Mouse (Mus musculus) left cerebral cortex, adult 11 months (tissue): ENCODE measurements at regions not wholly inside any gene's neighbourhood (a gene's known extent, or its start where the extent isn't known, plus 50 kb on each side); places are given as distances from the start of the nearest gene placed in this dataset.

Experiments
- DNase-seq: peaks from one replicate; pipeline ENCODE4 v3.0.0; 2022; ENCODE audit warnings: low spot score

- DNase-seq, result no peak
Measured at GRCm38 (mm10) chr2:139114523-139114922, 379.2 kb upstream of the Sptlc3 start.

DNA sequence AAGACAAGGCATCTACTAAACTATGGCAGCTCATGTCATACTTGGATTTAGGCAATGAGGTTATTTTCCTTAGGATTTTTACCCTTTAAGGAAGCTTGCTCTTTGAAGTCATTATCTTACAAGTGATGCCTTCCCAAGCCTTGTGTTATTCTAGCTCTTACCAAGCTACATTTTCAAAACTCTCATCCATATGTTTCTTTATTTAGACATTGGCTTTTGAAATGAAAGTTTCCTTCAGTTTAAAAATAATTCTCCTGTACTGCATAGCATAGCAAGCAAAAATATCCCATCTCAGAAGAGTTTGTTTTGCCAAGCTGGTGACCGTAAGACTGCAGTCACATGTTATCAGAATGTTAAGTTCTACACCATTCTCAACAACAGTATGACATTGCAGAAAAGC, 372.8 kb upstream of the Sptlc3 start:
- DNase-seq, result no peak

GRCm38 (mm10) chr2:139132121-139132520, 361.6 kb upstream of the Sptlc3 start:
- DNase-seq, result no peak

GRCm38 (mm10) chr2:139147004-139147403, 346.7 kb upstream of the Sptlc3 start:
- no peak for DNase-seq

GRCm38 (mm10) chr2:139179641-139180040, 314.1 kb upstream of the Sptlc3 start:
- no peak for DNase-seq

DNA sequence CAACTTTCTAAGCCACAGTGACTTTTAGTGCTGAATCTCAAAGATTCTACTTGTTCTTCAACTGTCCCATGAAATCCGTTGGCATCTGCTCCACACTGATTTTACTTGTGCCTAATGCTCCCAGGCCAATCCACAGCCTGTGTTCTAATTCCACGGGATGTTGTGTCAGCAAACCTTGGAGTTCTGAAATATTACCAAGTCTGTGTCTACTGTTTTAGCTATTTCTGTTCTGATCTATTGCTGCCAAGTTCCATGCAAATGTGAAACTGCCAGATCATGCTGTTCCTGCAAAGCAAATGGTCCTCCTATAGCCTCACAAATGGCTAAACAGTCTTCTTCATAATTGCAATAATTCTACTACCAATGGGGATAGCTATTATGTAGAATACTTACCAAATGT, 295.4 kb upstream of the Sptlc3 start:
- peak; percentile 7 for DNase-seq

- no peak for DNase-seq
Measured at GRCm38 (mm10) chr2:139207649-139208048, 286.1 kb upstream of the Sptlc3 start.

GRCm38 (mm10) chr2:139220757-139221400, 272.8 kb upstream of the Sptlc3 start:
- peak; percentile 12 for DNase-seq

- no peak for DNase-seq
Measured at GRCm38 (mm10) chr2:139230453-139230852, 263.3 kb upstream of the Sptlc3 start.

DNA sequence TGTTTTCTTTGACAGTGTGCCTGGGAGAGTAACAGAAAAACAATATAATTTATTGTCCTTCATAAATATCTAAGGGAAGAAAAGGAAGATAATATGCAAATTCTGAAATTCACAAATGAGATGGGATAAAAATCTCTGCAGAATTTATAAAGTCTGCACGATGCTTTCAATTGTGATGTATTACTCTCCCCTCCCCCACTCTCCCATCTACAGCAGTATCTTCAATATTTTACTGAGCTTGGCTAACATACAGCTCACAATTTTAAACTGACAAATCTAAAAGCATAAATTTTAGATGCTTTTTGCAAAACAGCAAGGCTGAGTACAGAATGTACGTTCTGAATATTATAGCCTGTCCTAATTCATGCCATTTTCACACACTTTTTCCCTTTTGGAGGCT, 243.6 kb upstream of the Sptlc3 start:
- DNase-seq, result no peak

GRCm38 (mm10) chr2:139267119-139267518, 226.6 kb upstream of the Sptlc3 start:
- DNase-seq, result no peak

DNA sequence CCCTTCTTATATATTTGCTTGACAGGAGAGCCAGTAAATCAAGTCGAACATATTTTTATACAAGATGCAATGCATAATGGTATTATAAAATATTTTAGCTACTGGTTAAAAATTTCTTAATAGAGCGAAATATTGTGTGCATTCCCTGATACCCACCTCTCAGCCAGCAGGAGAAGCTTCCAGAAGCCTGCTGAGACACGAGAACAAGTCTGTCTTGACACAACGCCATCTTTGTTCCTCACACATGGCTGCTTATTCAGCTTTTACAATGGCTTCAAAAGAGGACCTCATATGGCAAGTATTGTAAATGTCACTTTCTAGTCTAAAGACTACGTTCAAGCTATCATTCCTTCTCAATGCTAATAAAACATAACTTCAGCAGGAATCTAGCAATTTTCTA, 217.1 kb upstream of the Sptlc3 start:
- no peak for DNase-seq

GRCm38 (mm10) chr2:139277571-139277970, 216.1 kb upstream of the Sptlc3 start:
- DNase-seq, result no peak

- DNase-seq, result no peak
Measured at GRCm38 (mm10) chr2:139281056-139281455, 212.7 kb upstream of the Sptlc3 start.

DNA sequence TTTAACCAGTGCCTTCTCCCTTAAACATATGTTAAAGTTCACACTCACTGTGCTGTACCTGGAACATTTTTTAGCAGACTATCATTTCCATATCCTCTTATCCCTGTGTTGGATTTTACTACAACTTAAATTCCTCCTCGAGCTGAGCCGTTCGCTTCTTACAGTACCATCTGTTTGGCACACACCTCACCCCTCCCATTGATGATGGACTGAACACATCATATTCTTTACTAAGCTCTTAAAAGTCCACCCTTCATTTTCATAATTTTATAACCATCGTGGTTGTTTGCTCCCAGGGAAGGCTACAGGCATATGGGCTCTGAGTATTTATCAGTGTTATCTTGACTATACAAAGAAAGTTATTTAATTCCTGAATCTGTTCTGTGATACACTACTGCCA, 209.4 kb upstream of the Sptlc3 start:
- no peak for DNase-seq

DNA sequence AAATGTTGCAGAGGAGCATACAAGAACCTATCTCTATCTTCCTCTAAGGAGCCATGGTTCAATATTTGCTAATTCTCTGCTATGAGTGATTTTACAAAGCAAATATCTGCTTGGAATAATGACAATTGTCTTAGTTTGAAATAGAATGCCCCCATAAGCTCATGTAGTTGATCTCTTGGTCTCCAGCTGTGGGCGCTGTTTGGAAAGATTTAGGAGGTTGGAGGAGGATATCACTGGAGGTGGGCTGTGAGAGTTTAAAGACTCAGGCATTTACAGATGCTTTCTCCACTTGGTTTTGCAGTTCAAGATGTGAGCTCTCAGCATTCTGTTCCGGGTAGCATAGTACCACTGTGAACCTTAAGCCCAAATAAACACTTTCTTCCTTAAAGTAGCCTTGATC, 207.3 kb upstream of the Sptlc3 start:
- no peak for DNase-seq

DNA sequence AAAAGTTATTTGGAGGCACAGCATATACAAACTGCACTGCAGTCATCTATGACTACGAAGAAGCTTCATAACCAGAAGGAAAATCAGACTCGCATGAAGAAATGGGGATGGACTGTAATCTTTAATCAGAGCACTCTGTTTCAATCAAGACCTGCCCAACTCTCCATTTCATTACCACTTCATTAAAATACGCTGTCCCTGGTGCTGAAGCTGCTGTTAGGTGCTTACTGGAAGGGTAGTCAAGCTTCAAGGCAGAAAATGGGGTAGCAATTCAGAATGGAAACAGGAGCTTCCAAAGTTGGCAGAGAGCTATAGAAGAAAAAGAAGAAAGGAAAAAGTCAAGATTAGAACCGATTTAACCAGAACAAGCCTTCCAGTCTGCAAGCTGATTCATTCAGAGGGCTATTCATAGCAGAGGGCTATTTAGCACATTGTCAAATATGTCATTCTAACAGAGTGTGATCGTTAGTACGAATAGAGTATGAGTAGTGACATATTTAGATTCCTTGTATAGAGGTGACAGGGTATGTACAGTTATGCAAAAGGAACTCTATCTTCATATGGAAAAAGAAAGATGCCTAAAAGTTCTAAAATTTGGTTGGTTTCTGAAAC, 195.1 kb upstream of the Sptlc3 start:
- DNase-seq, result no peak

DNA sequence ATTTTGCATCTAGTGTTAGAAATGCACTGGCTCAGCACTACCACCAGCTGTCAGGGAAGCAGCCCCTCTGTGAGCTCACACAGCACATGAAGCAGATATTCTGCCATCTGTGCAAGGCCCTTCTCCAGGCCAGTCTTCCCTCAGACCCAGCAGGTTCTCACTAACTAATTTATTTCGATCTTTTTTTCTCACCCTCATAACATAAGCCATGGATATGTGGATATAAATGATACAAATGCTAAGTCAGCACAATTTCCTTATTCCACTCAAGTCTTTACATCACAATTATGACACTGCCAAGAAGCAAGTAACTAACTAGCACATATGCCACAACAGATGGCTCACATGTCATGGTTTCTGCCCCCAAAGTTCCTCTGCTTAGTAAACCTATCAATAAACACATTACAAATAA, 182.3 kb upstream of the Sptlc3 start:
- no peak for DNase-seq

DNA sequence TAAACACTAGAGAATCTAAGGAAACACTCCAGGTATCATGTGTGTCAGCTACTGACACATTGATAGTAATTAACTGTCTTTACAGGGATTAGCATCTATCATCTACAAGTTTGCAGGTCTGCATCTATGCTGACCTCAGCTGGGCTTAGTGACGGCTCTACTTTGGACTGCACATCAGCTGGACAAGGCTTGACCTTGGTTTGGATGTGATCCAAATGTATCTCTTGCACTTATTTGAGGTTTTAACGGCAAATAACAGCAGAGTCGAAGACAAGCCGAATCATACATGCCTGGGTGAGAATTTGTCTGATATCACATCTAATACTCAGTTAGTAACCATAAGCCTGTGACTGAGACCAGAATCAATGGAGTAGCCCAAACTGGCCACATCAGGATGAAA, 181.7 kb upstream of the Sptlc3 start:
- DNase-seq, result no peak

DNA sequence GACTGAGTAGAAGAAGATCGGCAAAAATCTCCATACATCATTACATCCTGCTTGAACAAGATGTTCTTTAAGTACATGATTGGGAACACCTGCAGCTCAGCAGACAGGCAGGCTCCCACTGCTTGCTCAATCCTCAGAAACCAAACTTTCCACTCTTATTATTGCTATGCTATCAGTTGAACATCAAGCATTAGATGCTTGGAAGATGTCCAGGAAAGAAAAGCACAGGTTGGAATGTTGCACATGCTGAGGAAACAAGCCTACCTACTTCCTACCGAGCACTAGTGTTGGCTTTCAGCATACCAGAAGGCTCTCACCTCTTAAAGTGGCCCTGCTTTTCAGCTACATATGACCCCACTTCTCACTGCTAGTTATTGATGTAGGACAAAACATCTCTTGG, 171.2 kb upstream of the Sptlc3 start:
- DNase-seq, result no peak

GRCm38 (mm10) chr2:139325501-139325900, 168.2 kb upstream of the Sptlc3 start:
- DNase-seq, result no peak

DNA sequence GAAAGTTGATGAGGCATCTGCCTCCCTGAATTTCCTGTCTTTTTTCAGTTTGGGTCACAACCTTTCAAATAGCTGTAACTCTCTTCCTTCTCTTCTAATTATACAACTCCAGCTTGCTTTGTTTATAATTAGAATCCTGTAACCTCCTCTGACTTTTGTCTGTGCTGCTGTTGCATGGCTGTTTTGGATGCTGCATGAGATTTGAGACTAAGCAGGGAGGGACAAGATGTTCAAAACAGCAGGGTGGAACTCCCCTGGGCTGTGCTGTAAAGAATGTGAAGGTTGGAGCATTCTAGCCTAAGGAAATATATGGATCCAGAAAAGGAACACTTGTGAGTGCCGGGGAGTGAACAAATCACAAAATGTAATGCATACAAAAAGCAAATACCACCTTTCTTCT, 159.0 kb upstream of the Sptlc3 start:
- no peak for DNase-seq

DNA sequence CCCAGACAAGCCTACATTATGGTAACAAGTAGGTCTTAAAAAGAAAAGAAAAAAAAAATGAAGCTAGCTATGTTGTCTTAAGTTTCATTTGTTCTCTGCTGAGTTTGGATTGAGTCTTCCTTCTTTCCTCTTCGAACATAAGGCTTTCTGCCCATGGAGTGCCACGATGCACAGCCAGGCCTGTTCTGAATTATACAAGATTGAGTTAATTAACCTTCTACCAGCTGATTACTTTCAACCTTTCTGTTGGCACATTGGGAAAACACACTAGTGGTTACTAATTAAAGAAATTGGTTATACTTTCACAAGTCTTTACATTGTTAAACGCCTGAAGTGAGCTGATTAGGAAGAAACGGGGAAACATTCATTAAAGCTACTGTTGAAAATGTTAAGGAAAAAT, 155.5 kb upstream of the Sptlc3 start:
- DNase-seq, result no peak
